Mouse (Mus musculus) lung, postnatal 0 days (tissue): ENCODE results near the gene Usp21. TPM values are rescaled to one million over a fixed set of nuclear protein-coding genes. Genes with fewer than 3 reads are reported as not detected.

Experiments
- ATAC-seq: fragments of 200-750 bp; cut with Nextera tagmentation; 2 replicates; pipeline ENCODE4 v1.8.0; 2017; ENCODE audit warnings: moderate library complexity
- DNase-seq: peaks from one replicate; pipeline ENCODE4 v3.0.0-alpha.2; 2016; ENCODE audit warnings: low spot score
- H3K27ac ChIP-seq: fragments of 300-500 bp; sonication (generic); 2 replicates; pipeline ENCODE4 v1.5.1; 2014; ENCODE audit warnings: antibody characterized with exemption, mild to moderate bottlenecking, low read length, mixed read lengths
- H3K27me3 ChIP-seq: fragments of 300-500 bp; sonication (generic); replicated peaks from 2 replicates; pipeline ENCODE4 v1.6.1; 2014; ENCODE audit warnings: low read length, mixed read lengths; ENCODE audit not compliant: insufficient read depth
- H3K36me3 ChIP-seq: fragments of 300-500 bp; sonication (generic); 2 replicates; pipeline ENCODE4 v1.6.1; 2014; ENCODE audit warnings: low read length, mixed read lengths; ENCODE audit not compliant: insufficient read depth
- H3K4me1 ChIP-seq: fragments of 300-500 bp; sonication (generic); 2 replicates; pipeline ENCODE4 v1.6.1; 2014; ENCODE audit warnings: antibody characterized with exemption, low read depth, low read length, mixed read lengths; ENCODE audit not compliant: insufficient read depth
- H3K4me2 ChIP-seq: fragments of 300-500 bp; sonication (generic); replicated peaks from 2 replicates; pipeline ENCODE4 v1.6.1; 2014; ENCODE audit warnings: low read depth, mild to moderate bottlenecking, low read length, moderate library complexity, mixed read lengths
- H3K4me3 ChIP-seq: fragments of 300-500 bp; sonication (generic); 2 replicates; pipeline ENCODE4 v1.5.1; 2014; ENCODE audit warnings: low read depth, low read length
- H3K9ac ChIP-seq: fragments of 300-500 bp; sonication (generic); replicated peaks from 2 replicates; pipeline ENCODE4 v1.6.1; 2014; ENCODE audit warnings: low read depth, mild to moderate bottlenecking
- H3K9me3 ChIP-seq: fragments of 300-500 bp; sonication (generic); 2 replicates; pipeline ENCODE4 v1.6.1; 2016; ENCODE audit warnings: low read length, mixed read lengths
- CTCF ChIP-seq: IDR thresholded peaks from 2 replicates; pipeline ENCODE4 v1.5.1; 2016; ENCODE audit warnings: antibody characterized with exemption, mild to moderate bottlenecking
- EP300 ChIP-seq: IDR thresholded peaks from 2 replicates; pipeline ENCODE4 v1.6.1; 2016; ENCODE audit warnings: antibody characterized with exemption, mild to moderate bottlenecking, control low read depth
- WGBS: fragments of 180-500 bp; shearing (Covaris S2); extraction: QIAGEN DNeasy Blood & Tissue Kit; methylation state at CpG from one replicate; pipeline ENCODE4 v1.1.7; 2014; 5-methylcytosine and 5-hydroxymethylcytosine counted together
- polyA plus RNA-seq: library from polyadenylated mRNA; unstranded; fragments of >200 nt; fragmentation: Nextera tagmentation; extraction: Ambion mirVana; gene quantifications from 2 replicates; pipeline ENCODE4 v1.2.1, GENCODE M21; 2015

Gene Usp21
- polyA plus RNA-seq, 1 experiment from 2014 or later = 38.3 TPM

GRCm38 (mm10) chr1:171249913-171250600, 37.7 kb downstream of the Usp21 start, which contains the start of gene Adamts4:
Gene Adamts4 (plus strand): TSS chr1:171250421.
- ATAC-seq (no peak), DNase-seq (peak; percentile 55)
- WGBS = 22% methylated on average over 5 of the region's 5 CpGs
- Histone ChIP-seq H3K9ac (no peak within 1 kb of the TSS), H3K4me3 (peak within 1 kb of the TSS; percentile 5; the same call in 1 of the 2 replicates), H3K9me3 (no peaks in the 10 kb centered on the region), H3K36me3 (no peaks in the 10 kb centered on the region), H3K27ac (peak within 1 kb of the TSS; percentile 94), H3K4me1 (peaks cover 20% of the 10 kb centered on the region; the same call in 1 of the 2 replicates), H3K27me3 (no peaks in the 10 kb centered on the region), H3K4me2 (peak within 1 kb of the TSS; percentile 45)
- TF ChIP-seq CTCF (no peak), EP300 (peak; percentile 19; the same call in 1 of the 2 replicates)

GRCm38 (mm10) chr1:171248386-171249226, 39.2 kb downstream of the Usp21 start:
- Histone ChIP-seq H3K9me3 (no peaks in the 10 kb centered on the region), H3K9ac (no peak overlapping the region), H3K4me2 (0 out of 2 replicates have a peak overlapping the region, but pooled peaks have one; percentile 70), H3K27me3 (no peaks in the 10 kb centered on the region), H3K4me3 (no peak overlapping the region), H3K4me1 (peaks cover 20% of the 10 kb centered on the region; the same call in 1 of the 2 replicates), H3K36me3 (no peaks in the 10 kb centered on the region), H3K27ac (peak overlapping the region; percentile 94)
- peak; percentile 59 for DNase-seq
- whole genome bisulfite sequencing = 32% methylated on average over 3 of the region's 3 CpGs
- peak; percentile 12 for ATAC-seq
- TF ChIP-seq EP300 (peak; percentile 51), CTCF (no peak)

- no peak for DNase-seq
- WGBS = 21% methylated on average over 4 of the region's 4 CpGs
Observed at GRCm38 (mm10) chr1:171247916-171248315, 39.9 kb downstream of the Usp21 start.

GRCm38 (mm10) chr1:171247453-171247841, 40.3 kb downstream of the Usp21 start:
- H3K4me2 ChIP-seq = peak overlapping the region; percentile 70
- no peak for TF ChIP-seq EP300
- no peak for TF ChIP-seq CTCF
- H3K27ac ChIP-seq = peak overlapping the region; percentile 94
- H3K9ac ChIP-seq = 0 out of 2 replicates have a peak overlapping the region, but pooled peaks have one; percentile 24
- peaks cover 20% of the 10 kb centered on the region; the same call in 1 of the 2 replicates for H3K4me1 ChIP-seq
- H3K9me3 ChIP-seq = no peaks in the 10 kb centered on the region
- ATAC-seq = peak; percentile 3
- no peak for DNase-seq
- WGBS = 8% methylated on average over 13 of the region's 13 CpGs
- no peaks in the 10 kb centered on the region for H3K36me3 ChIP-seq
- H3K4me3 ChIP-seq = peak overlapping the region; percentile 39
- no peaks in the 10 kb centered on the region for H3K27me3 ChIP-seq

More at GRCm38 (mm10) chr1:171247916-171248315, 39.9 kb downstream of the Usp21 start:
- no peak overlapping the region for H3K9ac ChIP-seq
- peak overlapping the region; percentile 94 for H3K27ac ChIP-seq
- H3K4me3 ChIP-seq = no peak overlapping the region
- no peak for TF ChIP-seq CTCF
- peaks cover 20% of the 10 kb centered on the region; the same call in 1 of the 2 replicates for H3K4me1 ChIP-seq
- H3K36me3 ChIP-seq = no peaks in the 10 kb centered on the region
- ATAC-seq = no peak
- peak overlapping the region; percentile 70 for H3K4me2 ChIP-seq
- H3K9me3 ChIP-seq = no peaks in the 10 kb centered on the region
- no peaks in the 10 kb centered on the region for H3K27me3 ChIP-seq

DNA sequence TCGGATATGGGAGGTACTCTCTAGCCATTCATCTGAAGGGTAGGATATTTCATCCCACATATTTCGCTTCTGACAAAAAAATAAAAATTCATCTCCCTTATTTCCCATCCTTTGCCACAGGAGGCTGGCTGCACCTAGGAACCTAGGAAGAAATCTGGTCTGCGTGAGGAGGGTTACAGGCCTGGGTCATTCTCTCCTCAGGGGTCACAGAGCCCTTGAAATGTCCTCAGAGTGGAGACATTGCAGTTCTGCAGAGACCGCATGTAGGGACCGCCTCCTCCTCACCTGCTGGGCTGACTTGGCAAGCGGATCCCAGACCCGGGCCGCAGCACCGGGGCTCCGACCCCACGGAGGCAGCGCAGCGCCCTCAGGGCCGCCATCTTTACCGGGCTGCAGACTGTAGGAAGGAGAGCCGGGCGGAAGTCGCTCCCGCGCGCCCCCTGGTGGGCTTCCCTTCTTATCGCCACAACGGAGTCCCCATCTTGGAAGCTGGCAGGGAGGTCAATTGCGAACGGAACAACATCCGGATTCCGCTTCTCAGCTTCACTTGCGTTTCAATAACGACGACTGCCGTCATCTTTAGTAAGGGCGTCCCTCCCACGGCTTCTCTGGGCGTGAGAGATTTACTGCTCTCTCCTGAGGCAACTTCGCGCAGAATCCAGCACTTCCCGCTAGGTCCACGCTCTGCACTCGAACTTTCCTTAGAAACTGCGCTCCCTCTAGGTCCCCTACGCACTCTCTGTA, 40.9 kb downstream of the Usp21 start:
- Histone ChIP-seq H3K4me1 (peaks cover 20% of the 10 kb centered on the region; the same call in 1 of the 2 replicates), H3K4me2 (peak overlapping the region; percentile 70), H3K9me3 (no peaks in the 10 kb centered on the region), H3K27me3 (no peaks in the 10 kb centered on the region), H3K4me3 (peak overlapping the region; percentile 71), H3K36me3 (no peaks in the 10 kb centered on the region), H3K27ac (peak overlapping the region; percentile 94), H3K9ac (peak overlapping the region; percentile 83)
- WGBS = under 1% methylated on average over 40 of the region's 41 CpGs
- ATAC-seq = peak; percentile 93
- TF ChIP-seq EP300 (peak; percentile 77), CTCF (peak; percentile 91)
- DNase-seq = peak; percentile 99
